ENCODE assay signal across 23 mouse cellular contexts in genomic region chr3:147283724-147284123, GRCm38 (mm10).
A peak's percentile ranks its signal among the peaks of the same experiment; 100 is the strongest.
DNase-seq lines count a peak whose midpoint lies in the region; ATAC-seq and TF ChIP-seq lines count a peak whose summit lies in the region.
"Had no signal": no experiment of that assay in that cellular context is flagged by ENCODE, and none has a peak within 500 bp of the region (broad histone marks: within the 10 kb centered on the region; RNA-seq: fewer than 3 reads in every experiment).

No protein-coding gene starts in this region.

- H3K4me1 ChIP-seq in lung, postnatal 0 days (ENCODE audit: insufficient read depth, low read depth, low read length) = no peaks in the 10 kb centered on the region
- no peaks in the 10 kb centered on the region for H3K4me1 ChIP-seq in intestine, postnatal 0 days (replicated peaks; ENCODE audit: control insufficient read depth, insufficient read depth, low read length)
- H3K4me1 ChIP-seq: forebrain, embryonic 13.5 days; forebrain, embryonic 15.5 days had no signal

- WGBS in lung, postnatal 0 days = 37% methylated on average over 9 of the region's 9 CpGs
- 32% methylated on average over 9 of the region's 9 CpGs for WGBS in intestine, postnatal 0 days

- no peak overlapping the region for H3K4me2 ChIP-seq in lung, postnatal 0 days (replicated peaks; ENCODE audit: low read depth, low read length)
- H3K4me2 ChIP-seq in intestine, postnatal 0 days (replicated peaks; ENCODE audit: low read depth) = no peak overlapping the region
- H3K4me2 ChIP-seq: embryonic facial prominence, embryonic 12.5 days; forebrain, embryonic 13.5 days; forebrain, embryonic 15.5 days had no signal

- ATAC-seq in lung, postnatal 0 days = peak; percentile 35; the same call in 1 of the 2 replicates
- 0 out of 2 replicates have a peak, but pooled peaks have one; percentile 28 for ATAC-seq in intestine, postnatal 0 days
- ATAC-seq: activated CD4-positive, CD25-positive, alpha-beta regulatory T cell, adult 4 months; CD4-positive, CD25-positive, alpha-beta regulatory T cell, adult 4 months; forebrain, embryonic 13.5 days; forebrain, embryonic 15.5 days; Patski had no signal

- no peak overlapping the region for H3K9ac ChIP-seq in lung, postnatal 0 days (replicated peaks; ENCODE audit: low read depth)
- H3K9ac ChIP-seq in intestine, postnatal 0 days (ENCODE audit: low read depth, low read length) = no peak overlapping the region
- H3K9ac ChIP-seq: embryonic facial prominence, embryonic 12.5 days; forebrain, embryonic 13.5 days; forebrain, embryonic 15.5 days had no signal

- H3K9me3 ChIP-seq in lung, postnatal 0 days (ENCODE audit: low read length) = no peaks in the 10 kb centered on the region
- no peaks in the 10 kb centered on the region for H3K9me3 ChIP-seq in intestine, postnatal 0 days (ENCODE audit: control insufficient read depth)
- H3K9me3 ChIP-seq: embryonic facial prominence, embryonic 10.5 days; embryonic facial prominence, embryonic 12.5 days; forebrain, embryonic 13.5 days; forebrain, embryonic 15.5 days had no signal

- no peaks in the 10 kb centered on the region for H3K27me3 ChIP-seq in lung, postnatal 0 days (replicated peaks; ENCODE audit: insufficient read depth, low read length)
- H3K27me3 ChIP-seq in intestine, postnatal 0 days (replicated peaks; ENCODE audit: control insufficient read depth, insufficient read depth, low read length) = no peaks in the 10 kb centered on the region
- H3K27me3 ChIP-seq: CH12.LX; embryonic facial prominence, embryonic 12.5 days; forebrain, embryonic 13.5 days; forebrain, embryonic 15.5 days; Patski had no signal

- H3K27ac ChIP-seq in lung, postnatal 0 days (ENCODE audit: low read length) = no peak overlapping the region
- H3K27ac ChIP-seq in intestine, postnatal 0 days (ENCODE audit: low read depth, low read length) = no peak overlapping the region
- H3K27ac ChIP-seq: embryonic facial prominence, embryonic 10.5 days; embryonic facial prominence, embryonic 12.5 days; forebrain, embryonic 13.5 days; forebrain, embryonic 15.5 days had no signal

- no peaks in the 10 kb centered on the region for H3K36me3 ChIP-seq in lung, postnatal 0 days (ENCODE audit: insufficient read depth, low read length)
- no peaks in the 10 kb centered on the region for H3K36me3 ChIP-seq in intestine, postnatal 0 days (ENCODE audit: control insufficient read depth, insufficient read depth)
- H3K36me3 ChIP-seq: embryonic facial prominence, embryonic 10.5 days; embryonic facial prominence, embryonic 12.5 days; forebrain, embryonic 15.5 days; G1E had no signal

- H3K4me3 ChIP-seq in lung, postnatal 0 days (ENCODE audit: low read depth, low read length) = no peak overlapping the region
- no peak overlapping the region for H3K4me3 ChIP-seq in intestine, postnatal 0 days (ENCODE audit: low read depth, low read length)
- H3K4me3 ChIP-seq: embryonic facial prominence, embryonic 10.5 days; embryonic facial prominence, embryonic 12.5 days; forebrain, embryonic 13.5 days; forebrain, embryonic 15.5 days had no signal

- TF ChIP-seq EP300 in lung, postnatal 0 days (IDR thresholded peaks at IDR 0.05) = no peak

- DNase-seq in lung, postnatal 0 days (ENCODE audit: low spot score) = peak; percentile 27
- DNase-seq in lung, postnatal 14 days = no peak
- no peak for DNase-seq in thymus, adult 18-20 months
- DNase-seq in heart, adult 11 months = no peak
- DNase-seq: adrenal gland, adult 8-10 months; adrenal gland, postnatal 14 days; adrenal gland, postnatal 36 days; B cell, adult 2 months; cerebellum, adult 11-12 months; cerebellum, adult 2 months; cerebellum, adult 9-10 months; cerebellum, postnatal 10 days; cerebellum, postnatal 25 days had no signal

- no peak for TF ChIP-seq CTCF in lung, postnatal 0 days (IDR thresholded peaks at IDR 0.05)
- no peak for TF ChIP-seq CTCF in intestine, postnatal 0 days (IDR thresholded peaks at IDR 0.05; ENCODE audit: low read depth)
